Mouse (Mus musculus): ENCODE data around the gene Sept9. TPM values are rescaled to one million over a fixed set of nuclear protein-coding genes. Genes with fewer than 3 reads are reported as not detected.

The Sept9 gene
- polyA plus RNA-seq, 2 experiments: 78.7 to 125 TPM

DNA sequence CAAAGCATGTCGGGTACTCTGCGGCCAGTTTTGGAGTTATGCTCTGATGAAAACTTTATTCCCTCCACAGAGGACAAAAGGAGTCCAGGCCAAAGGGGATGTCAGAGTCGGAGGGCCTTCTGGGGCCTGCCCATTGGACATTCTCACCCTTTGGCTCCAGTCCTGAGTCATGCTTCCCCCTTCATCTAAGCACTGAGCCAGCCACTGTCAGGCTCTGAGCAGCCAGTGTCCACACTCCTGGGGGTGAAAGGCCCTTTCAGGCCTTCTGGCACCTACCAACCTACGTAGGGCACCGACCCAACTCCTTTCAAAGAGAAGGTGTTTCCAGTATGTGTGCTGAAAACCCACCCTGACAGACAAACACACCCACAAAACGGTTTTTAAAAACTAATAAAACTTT, 3.8 kb upstream of the Sept9 start:
- H3K4me1 ChIP-seq (ENCODE audit: control insufficient read depth, insufficient read depth, low read length): peaks cover 11% of the 10 kb centered on the region
- WGBS: 77% methylated on average over 6 of the region's 6 CpGs
- no peak overlapping the region for H3K4me3 ChIP-seq (replicated peaks; ENCODE audit: low read length)
- peaks cover 10% of the 10 kb centered on the region; the same call in 1 of the 2 replicates for H3K27me3 ChIP-seq (ENCODE audit: control insufficient read depth, insufficient read depth, low read length)
- H3K9ac ChIP-seq (ENCODE audit: low read depth, low read length, severe bottlenecking): no peak overlapping the region
- TF ChIP-seq POLR2A (IDR thresholded peaks at IDR 0.05; ENCODE audit: borderline replicate concordance, extremely low read depth, insufficient read depth, insufficient read length): no peak
- no peaks in the 10 kb centered on the region for H3K9me3 ChIP-seq (ENCODE audit: control insufficient read depth, low read length)
- no peak overlapping the region for H3K4me2 ChIP-seq (replicated peaks; ENCODE audit: low read depth, low read length, severe bottlenecking)
- ATAC-seq (ENCODE audit: low FRiP score, low read depth) (no peak), DNase-seq (ENCODE audit: low spot score) (no peak)
- no peak overlapping the region for H3K27ac ChIP-seq (replicated peaks; ENCODE audit: low read depth, low read length)
- no peaks in the 10 kb centered on the region for H3K36me3 ChIP-seq (ENCODE audit: control insufficient read depth, insufficient read depth, low read length)

DNA sequence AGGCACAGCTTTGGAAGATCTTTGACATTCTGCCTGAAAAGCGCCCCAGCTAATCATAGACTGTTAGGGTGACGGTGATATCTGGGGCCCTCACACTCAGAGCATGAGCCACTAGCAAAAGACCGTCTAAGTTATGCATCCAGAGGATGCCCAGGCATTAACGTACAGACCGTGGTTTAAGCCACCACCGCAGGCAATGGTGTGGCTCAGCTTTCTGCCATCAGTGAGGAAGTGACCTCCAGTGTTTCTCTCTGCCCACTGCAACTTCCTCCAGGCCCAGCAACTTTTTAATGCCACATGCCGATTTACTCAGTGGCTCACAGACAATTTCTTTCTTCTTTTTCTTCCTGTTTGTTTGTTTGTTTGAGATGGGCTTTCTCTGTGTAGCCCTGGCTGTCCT, 2.8 kb upstream of the Sept9 start:
- no peak for DNase-seq (ENCODE audit: low spot score)
- no peak for TF ChIP-seq POLR2A (IDR thresholded peaks at IDR 0.05; ENCODE audit: borderline replicate concordance, extremely low read depth, insufficient read depth, insufficient read length)
- peaks cover 10% of the 10 kb centered on the region; the same call in 1 of the 2 replicates for H3K27me3 ChIP-seq (ENCODE audit: control insufficient read depth, insufficient read depth, low read length)

DNA sequence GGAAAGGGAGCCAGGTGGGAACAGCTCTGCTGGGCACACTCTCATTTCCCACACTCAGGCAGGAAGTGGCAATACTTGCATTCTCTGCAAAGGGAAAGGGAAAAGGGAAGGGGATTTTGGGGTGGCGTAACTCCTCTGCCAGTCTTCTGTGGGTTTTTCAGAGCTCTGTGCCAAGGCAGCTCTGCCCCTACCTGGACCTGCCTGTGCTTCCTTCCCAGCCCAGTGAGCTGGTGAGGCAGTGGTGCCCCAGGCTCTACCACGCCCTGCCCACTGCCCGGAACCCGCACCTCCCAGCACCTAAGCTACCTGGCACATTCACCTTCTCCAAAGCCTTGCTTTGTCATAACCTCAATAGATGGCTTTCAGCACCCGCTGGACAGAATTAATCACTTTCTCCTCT, 1.3 kb upstream of the Sept9 start:
- TF ChIP-seq POLR2A (IDR thresholded peaks at IDR 0.05; ENCODE audit: borderline replicate concordance, extremely low read depth, insufficient read depth, insufficient read length): no peak
- ATAC-seq (ENCODE audit: low FRiP score, low read depth) (no peak), DNase-seq (ENCODE audit: low spot score) (no peak)
- Histone ChIP-seq H3K27me3 (ENCODE audit: control insufficient read depth, insufficient read depth, low read length) (peaks cover 10% of the 10 kb centered on the region; the same call in 1 of the 2 replicates), H3K4me1 (ENCODE audit: control insufficient read depth, insufficient read depth, low read length) (peaks cover 28% of the 10 kb centered on the region), H3K9ac (ENCODE audit: low read depth, low read length, severe bottlenecking) (no peak overlapping the region), H3K27ac (replicated peaks; ENCODE audit: low read depth, low read length) (no peak overlapping the region), H3K4me2 (replicated peaks; ENCODE audit: low read depth, low read length, severe bottlenecking) (no peak overlapping the region), H3K4me3 (replicated peaks; ENCODE audit: low read length) (no peak overlapping the region), H3K36me3 (ENCODE audit: control insufficient read depth, insufficient read depth, low read length) (no peaks in the 10 kb centered on the region), H3K9me3 (ENCODE audit: control insufficient read depth, low read length) (no peaks in the 10 kb centered on the region)
- WGBS: 90% methylated on average over 5 of the region's 5 CpGs

More for the DNA sequence above, 2.8 kb upstream of the Sept9 start:
- Histone ChIP-seq H3K4me3 (replicated peaks; ENCODE audit: low read length) (no peak overlapping the region), H3K9me3 (ENCODE audit: control insufficient read depth, low read length) (no peaks in the 10 kb centered on the region), H3K4me1 (ENCODE audit: control insufficient read depth, insufficient read depth, low read length) (peaks cover 20% of the 10 kb centered on the region), H3K9ac (ENCODE audit: low read depth, low read length, severe bottlenecking) (no peak overlapping the region), H3K4me2 (replicated peaks; ENCODE audit: low read depth, low read length, severe bottlenecking) (no peak overlapping the region), H3K36me3 (ENCODE audit: control insufficient read depth, insufficient read depth, low read length) (no peaks in the 10 kb centered on the region), H3K27ac (replicated peaks; ENCODE audit: low read depth, low read length) (no peak overlapping the region)
- ATAC-seq (ENCODE audit: low FRiP score, low read depth): no peak
- 84% methylated on average over 7 of the region's 7 CpGs for WGBS

DNA sequence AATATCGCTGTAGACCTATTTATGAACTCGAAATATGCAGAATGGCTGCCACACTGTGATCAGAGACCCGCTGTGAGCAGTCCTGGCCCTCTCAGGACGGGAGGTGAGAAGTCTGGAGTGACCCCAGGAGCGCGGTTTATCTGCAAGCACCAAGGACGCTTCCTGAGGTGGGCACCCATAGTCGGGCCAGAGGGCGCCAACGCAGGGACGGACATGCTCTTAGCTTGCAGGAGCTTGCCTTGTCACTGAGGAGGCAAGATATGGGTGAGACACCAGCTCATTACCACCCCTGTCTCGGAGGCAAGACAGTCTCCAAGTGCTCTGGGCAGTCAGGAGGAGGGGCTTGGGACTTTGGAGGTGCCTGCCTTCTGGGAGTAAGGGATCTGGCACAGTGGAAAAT, 2.4 kb downstream of the Sept9 start:
- Histone ChIP-seq H3K27ac (replicated peaks; ENCODE audit: low read depth, low read length) (no peak overlapping the region), H3K4me2 (replicated peaks; ENCODE audit: low read depth, low read length, severe bottlenecking) (no peak overlapping the region), H3K36me3 (ENCODE audit: control insufficient read depth, insufficient read depth, low read length) (no peaks in the 10 kb centered on the region), H3K9me3 (ENCODE audit: control insufficient read depth, low read length) (no peaks in the 10 kb centered on the region), H3K27me3 (ENCODE audit: control insufficient read depth, insufficient read depth, low read length) (peaks cover 10% of the 10 kb centered on the region; the same call in 1 of the 2 replicates), H3K9ac (ENCODE audit: low read depth, low read length, severe bottlenecking) (no peak overlapping the region), H3K4me3 (replicated peaks; ENCODE audit: low read length) (no peak overlapping the region), H3K4me1 (ENCODE audit: control insufficient read depth, insufficient read depth, low read length) (peaks cover 38% of the 10 kb centered on the region)
- TF ChIP-seq POLR2A (IDR thresholded peaks at IDR 0.05; ENCODE audit: borderline replicate concordance, extremely low read depth, insufficient read depth, insufficient read length): no peak
- 82% methylated on average over 12 of the region's 12 CpGs for WGBS
- ATAC-seq (ENCODE audit: low FRiP score, low read depth) (no peak), DNase-seq (ENCODE audit: low spot score) (no peak)

DNA sequence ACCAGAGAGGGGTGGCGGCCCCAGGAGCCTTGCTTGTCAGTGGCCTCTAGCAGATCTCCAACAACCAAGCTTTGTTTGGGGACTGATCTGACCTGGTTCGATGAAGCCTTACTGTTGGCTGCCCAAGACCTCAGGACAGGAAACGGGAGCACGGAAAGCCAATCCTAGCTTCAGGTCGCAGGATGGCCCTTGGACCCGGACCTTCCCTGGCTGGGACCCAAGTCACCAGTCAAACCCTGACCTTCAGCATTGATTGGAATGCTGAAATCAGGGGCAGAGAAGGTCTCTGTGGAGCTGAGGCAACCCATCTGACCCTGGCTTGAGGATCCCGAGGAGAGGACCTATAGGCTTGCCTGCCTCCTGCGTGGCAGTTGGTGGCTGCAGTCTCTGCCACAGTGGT, 5.1 kb downstream of the Sept9 start:
- no peak for DNase-seq (ENCODE audit: low spot score)
- 84% methylated on average over 8 of the region's 8 CpGs for WGBS
- ATAC-seq (ENCODE audit: low FRiP score, low read depth): no peak
- H3K9ac ChIP-seq (ENCODE audit: low read depth, low read length, severe bottlenecking): no peak overlapping the region
- H3K4me3 ChIP-seq (replicated peaks; ENCODE audit: low read length): no peak overlapping the region
- no peaks in the 10 kb centered on the region for H3K36me3 ChIP-seq (ENCODE audit: control insufficient read depth, insufficient read depth, low read length)
- H3K9me3 ChIP-seq (ENCODE audit: control insufficient read depth, low read length): no peaks in the 10 kb centered on the region
- no peak overlapping the region for H3K27ac ChIP-seq (replicated peaks; ENCODE audit: low read depth, low read length)
- H3K4me2 ChIP-seq (replicated peaks; ENCODE audit: low read depth, low read length, severe bottlenecking): no peak overlapping the region
- H3K4me1 ChIP-seq (ENCODE audit: control insufficient read depth, insufficient read depth, low read length): peaks cover 48% of the 10 kb centered on the region
- no peak for TF ChIP-seq POLR2A (IDR thresholded peaks at IDR 0.05; ENCODE audit: borderline replicate concordance, extremely low read depth, insufficient read depth, insufficient read length)
- peaks cover 3% of the 10 kb centered on the region; the same call in 1 of the 2 replicates for H3K27me3 ChIP-seq (ENCODE audit: control insufficient read depth, insufficient read depth, low read length)

DNA sequence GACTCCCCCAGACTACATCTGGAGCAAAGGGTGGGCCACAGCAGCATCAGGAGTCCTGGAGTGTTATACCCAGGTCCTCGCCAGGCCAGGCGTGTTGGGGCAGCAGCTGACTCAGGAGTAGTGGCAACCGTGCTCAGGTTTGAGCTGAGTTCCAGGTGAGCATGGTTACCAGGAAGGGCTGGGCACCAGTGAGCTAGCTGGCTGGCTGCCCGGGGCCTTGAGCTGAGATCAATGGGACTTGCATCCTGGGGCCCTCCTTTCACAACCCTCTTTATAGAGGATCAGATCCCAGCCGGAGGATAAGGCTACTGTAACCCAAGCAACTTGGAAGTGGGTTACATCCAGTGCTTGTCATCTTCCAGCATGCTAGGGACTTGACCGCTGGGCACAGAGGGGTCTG, 5.6 kb downstream of the Sept9 start:
- no peaks in the 10 kb centered on the region for H3K27me3 ChIP-seq (ENCODE audit: control insufficient read depth, insufficient read depth, low read length)
- DNase-seq (ENCODE audit: low spot score): no peak
- 75% methylated on average over 6 of the region's 6 CpGs for WGBS
- no peaks in the 10 kb centered on the region for H3K9me3 ChIP-seq (ENCODE audit: control insufficient read depth, low read length)
- no peak overlapping the region for H3K4me2 ChIP-seq (replicated peaks; ENCODE audit: low read depth, low read length, severe bottlenecking)
- ATAC-seq (ENCODE audit: low FRiP score, low read depth): no peak
- peaks cover 46% of the 10 kb centered on the region for H3K4me1 ChIP-seq (ENCODE audit: control insufficient read depth, insufficient read depth, low read length)
- H3K36me3 ChIP-seq (ENCODE audit: control insufficient read depth, insufficient read depth, low read length): no peaks in the 10 kb centered on the region
- TF ChIP-seq POLR2A (IDR thresholded peaks at IDR 0.05; ENCODE audit: borderline replicate concordance, extremely low read depth, insufficient read depth, insufficient read length): no peak
- no peak overlapping the region for H3K27ac ChIP-seq (replicated peaks; ENCODE audit: low read depth, low read length)
- H3K9ac ChIP-seq (ENCODE audit: low read depth, low read length, severe bottlenecking): no peak overlapping the region
- no peak overlapping the region for H3K4me3 ChIP-seq (replicated peaks; ENCODE audit: low read length)
